Mouse (Mus musculus): Measurements from ENCODE around the gene Asic2.

- TF ChIP-seq POLR2A (IDR thresholded peaks at IDR 0.05; ENCODE audit: control insufficient read depth, extremely low read depth, insufficient read depth, low read length, poor library complexity): no peak
- no peak for TF ChIP-seq CTCF (IDR thresholded peaks at IDR 0.05; ENCODE audit: borderline replicate concordance, control insufficient read depth, extremely low read depth, insufficient read depth, low read length, poor library complexity)
These were observed 594.1 kb downstream of the Asic2 start for GRCm38 (mm10) chr11:81374003-81374710.
